Comparison of ENCODE assay signal across 35 mouse cellular contexts in genomic region chr8:4353741-4354140, GRCm38 (mm10).
"Had no signal": no experiment of that assay in that cellular context is flagged by ENCODE, and none has a peak within 500 bp of the region (broad histone marks: within the 10 kb centered on the region; RNA-seq: fewer than 3 reads in every experiment).

No protein-coding gene starts in this region.

- H3K36me3 ChIP-seq: heart, embryonic 10.5 days; heart, embryonic 13.5 days; heart, embryonic 15.5 days; hindbrain, embryonic 10.5 days; hindbrain, embryonic 12.5 days; hindbrain, embryonic 15.5 days; intestine, embryonic 15.5 days; kidney, embryonic 15.5 days had no signal

- H3K27ac ChIP-seq: heart, embryonic 10.5 days; heart, embryonic 13.5 days; heart, embryonic 15.5 days; hindbrain, embryonic 10.5 days; hindbrain, embryonic 12.5 days; hindbrain, embryonic 13.5 days; hindbrain, embryonic 14.5 days; hindbrain, embryonic 15.5 days; hindbrain, postnatal 0 days; intestine, embryonic 15.5 days; kidney, embryonic 15.5 days; kidney, postnatal 0 days; layer of hippocampus, adult 2 months; left cerebral cortex, adult 2 months had no signal

- H3K4me1 ChIP-seq: heart, embryonic 13.5 days; heart, embryonic 15.5 days; hindbrain, embryonic 10.5 days; hindbrain, embryonic 12.5 days; hindbrain, embryonic 13.5 days; hindbrain, embryonic 15.5 days; intestine, embryonic 15.5 days; kidney, embryonic 15.5 days had no signal

- H3K9me3 ChIP-seq: heart, embryonic 10.5 days; heart, embryonic 13.5 days; heart, embryonic 15.5 days; hindbrain, embryonic 10.5 days; hindbrain, embryonic 12.5 days; hindbrain, embryonic 13.5 days; hindbrain, embryonic 15.5 days; intestine, embryonic 15.5 days; kidney, embryonic 15.5 days had no signal

- DNase-seq: heart, postnatal 10 days; heart, postnatal 14 days; heart, postnatal 36 days; heart, postnatal 4 days; kidney, adult 11 months; kidney, adult 18-20 months; kidney, adult 2 months; kidney, adult 8-10 months; kidney, adult 9 months; kidney, postnatal 10 days; kidney, postnatal 14 days; kidney, postnatal 25 days; kidney, postnatal 36 days; kidney, postnatal 4 days; layer of hippocampus, adult 9-11 months; layer of hippocampus, postnatal 36 days had no signal

- H3K27me3 ChIP-seq: heart, embryonic 13.5 days; heart, embryonic 15.5 days; hindbrain, embryonic 12.5 days; hindbrain, embryonic 13.5 days; hindbrain, embryonic 15.5 days; intestine, embryonic 15.5 days; kidney, embryonic 15.5 days had no signal

- ATAC-seq: hindbrain, embryonic 16.5 days; hindbrain, postnatal 0 days; inflammation-experienced regulatory T-cells, adult 6 months; intestine, embryonic 15.5 days; intestine, embryonic 16.5 days; intestine, postnatal 0 days had no signal

- H3K4me3 ChIP-seq: heart, embryonic 10.5 days; heart, embryonic 13.5 days; heart, embryonic 15.5 days; hindbrain, embryonic 10.5 days; hindbrain, embryonic 12.5 days; hindbrain, embryonic 13.5 days; hindbrain, embryonic 15.5 days; intestine, embryonic 15.5 days; kidney, embryonic 15.5 days; layer of hippocampus, adult 2 months; left cerebral cortex, adult 2 months had no signal

- H3K9ac ChIP-seq: heart, embryonic 13.5 days; heart, embryonic 15.5 days; hindbrain, embryonic 12.5 days; hindbrain, embryonic 13.5 days; hindbrain, embryonic 14.5 days; hindbrain, embryonic 15.5 days; intestine, embryonic 15.5 days; kidney, embryonic 15.5 days had no signal

- H3K4me2 ChIP-seq: heart, embryonic 11.5 days; heart, embryonic 13.5 days; heart, embryonic 15.5 days; hindbrain, embryonic 12.5 days; hindbrain, embryonic 13.5 days; hindbrain, embryonic 14.5 days; hindbrain, embryonic 15.5 days; intestine, embryonic 15.5 days; kidney, embryonic 15.5 days had no signal
